Mouse (Mus musculus): Measurements from ENCODE around the gene Gm10577.

GRCm38 (mm10) chr4:101033047-101033446, 12.6 kb upstream of the Gm10577 start:
- TF ChIP-seq CTCF (IDR thresholded peaks at IDR 0.05; ENCODE audit: borderline replicate concordance, insufficient read depth, low read depth, low read length) (no peak), POLR2A (IDR thresholded peaks at IDR 0.05; ENCODE audit: borderline replicate concordance, insufficient read depth, low read length) (no peak)
